Mouse (Mus musculus) lung, adult 2 months (tissue): ENCODE measurements around the gene Tex38. TPM values are rescaled to one million over a fixed set of nuclear protein-coding genes. Genes with fewer than 3 reads are reported as not detected.

Source experiments
- DNase-seq: peaks from one replicate; pipeline ENCODE4 v3.0.0; 2022
- H3K4me1 ChIP-seq: fragments of 200-500 bp; 2 replicates; pipeline ENCODE4 v1.6.1; 2011; ENCODE audit warnings: low read length; ENCODE audit not compliant: control insufficient read depth, insufficient read depth
- H3K4me3 ChIP-seq: fragments of 200-500 bp; replicated peaks from 2 replicates; pipeline ENCODE3; 2011; ENCODE audit warnings: low read depth, mild to moderate bottlenecking, control low read depth, low read length; ENCODE audit errors: extremely low read depth
- CTCF ChIP-seq: fragments of 200-500 bp; IDR thresholded peaks from 2 replicates; pipeline ENCODE4 v1.5.1; 2011; ENCODE audit warnings: mild to moderate bottlenecking, low read length, control low read depth; ENCODE audit not compliant: insufficient read depth
- POLR2A ChIP-seq: fragments of 200-500 bp; IDR thresholded peaks from 2 replicates; pipeline ENCODE4 v1.6.1; 2011; ENCODE audit warnings: low read depth, mild to moderate bottlenecking, control low read depth, low read length, borderline replicate concordance; ENCODE audit errors: extremely low read depth
- WGBS: fragments of 180-500 bp; shearing (Covaris S2); methylation state at CpG from one replicate; pipeline ENCODE4 v1.1.7; 2018; 5-methylcytosine and 5-hydroxymethylcytosine counted together
- polyA plus RNA-seq: library from polyadenylated mRNA; depleted of rRNA; stranded (reverse); fragments of >200 nt; gene quantifications from 2 replicates; pipeline ENCODE4 v1.2.3, GENCODE M21; 2012; rRNA removed

Tex38 gene
- polyA plus RNA-seq, 1 experiment = 0.37 TPM

DNA sequence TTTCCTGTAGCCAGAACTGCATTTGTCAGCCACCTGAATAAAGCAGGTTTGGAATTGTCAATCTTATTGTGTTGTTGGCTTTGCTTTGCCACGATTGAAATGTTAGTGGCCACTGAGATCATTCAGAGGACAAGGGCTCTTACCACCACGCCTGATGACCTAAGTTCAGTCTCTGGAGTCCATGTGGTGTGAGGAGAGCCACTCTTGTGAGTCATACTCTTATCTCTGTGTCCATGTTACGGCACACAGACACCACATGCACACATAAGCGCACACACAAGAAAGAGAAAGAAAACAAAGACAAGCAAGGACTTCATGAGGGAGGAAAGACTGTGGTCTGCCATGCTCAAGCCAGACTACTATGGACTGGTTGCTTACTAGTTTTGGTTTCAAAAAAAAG is 37.7 kb downstream of the Tex38 start:
- 66% methylated on average over 4 of the region's 4 CpGs for WGBS
- peaks cover 6% of the 10 kb centered on the region; the same call in 1 of the 2 replicates for H3K4me1 ChIP-seq
- H3K4me3 ChIP-seq = no peak overlapping the region
- TF ChIP-seq CTCF (no peak), POLR2A (no peak)
- no peak for DNase-seq

DNA sequence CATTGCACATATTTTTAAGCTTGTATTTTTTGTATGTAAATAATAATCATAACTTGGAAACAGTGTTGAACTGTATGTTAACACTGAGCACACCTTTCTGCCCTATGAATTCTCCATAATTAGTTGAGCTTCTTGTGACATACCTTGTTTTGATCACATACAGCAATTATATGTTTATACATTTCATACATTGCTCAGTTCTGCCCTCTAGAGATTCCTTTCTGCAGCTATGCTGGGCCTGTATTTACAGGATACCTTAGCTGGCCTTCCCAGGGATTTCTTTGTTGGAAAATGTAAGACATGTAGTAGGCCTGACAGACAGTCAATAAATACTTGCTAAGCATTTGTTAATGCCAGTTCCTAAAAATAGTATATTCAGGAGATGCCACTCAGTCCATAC is 38.2 kb downstream of the Tex38 start:
- H3K4me3 ChIP-seq = no peak overlapping the region
- TF ChIP-seq CTCF (no peak), POLR2A (no peak)
- DNase-seq = no peak
- H3K4me1 ChIP-seq = peaks cover 6% of the 10 kb centered on the region; the same call in 1 of the 2 replicates

DNA sequence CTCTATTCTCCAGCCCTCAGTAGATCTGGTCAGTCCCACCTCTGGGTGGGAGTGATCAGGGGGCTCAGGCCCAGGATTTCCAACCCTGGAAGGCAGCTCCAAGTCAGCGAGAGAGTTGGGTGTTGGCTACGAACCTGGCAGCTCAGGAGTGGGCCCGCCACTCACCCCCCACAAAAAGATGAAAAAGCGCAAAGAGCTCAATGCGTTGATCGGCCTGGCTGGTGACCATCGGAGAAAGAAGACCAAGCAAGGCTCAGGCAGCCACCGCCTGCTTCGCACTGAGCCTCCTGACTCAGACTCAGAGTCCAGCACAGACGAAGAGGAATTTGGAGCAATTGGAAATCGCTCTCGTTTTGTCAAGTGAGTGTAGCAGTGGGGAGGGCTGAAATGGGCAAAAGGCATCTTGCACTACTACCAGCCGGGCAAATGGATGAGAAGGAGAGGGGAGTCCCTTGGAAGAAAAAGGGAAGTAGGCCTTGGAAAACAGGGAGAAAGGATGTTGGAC is 42.3 kb downstream of the Tex38 start:
- no peak overlapping the region for H3K4me3 ChIP-seq
- 29% methylated on average over 13 of the region's 13 CpGs for WGBS
- H3K4me1 ChIP-seq = peaks cover 6% of the 10 kb centered on the region; the same call in 1 of the 2 replicates
- no peak for DNase-seq
- no peak for TF ChIP-seq POLR2A
- no peak for TF ChIP-seq CTCF

DNA sequence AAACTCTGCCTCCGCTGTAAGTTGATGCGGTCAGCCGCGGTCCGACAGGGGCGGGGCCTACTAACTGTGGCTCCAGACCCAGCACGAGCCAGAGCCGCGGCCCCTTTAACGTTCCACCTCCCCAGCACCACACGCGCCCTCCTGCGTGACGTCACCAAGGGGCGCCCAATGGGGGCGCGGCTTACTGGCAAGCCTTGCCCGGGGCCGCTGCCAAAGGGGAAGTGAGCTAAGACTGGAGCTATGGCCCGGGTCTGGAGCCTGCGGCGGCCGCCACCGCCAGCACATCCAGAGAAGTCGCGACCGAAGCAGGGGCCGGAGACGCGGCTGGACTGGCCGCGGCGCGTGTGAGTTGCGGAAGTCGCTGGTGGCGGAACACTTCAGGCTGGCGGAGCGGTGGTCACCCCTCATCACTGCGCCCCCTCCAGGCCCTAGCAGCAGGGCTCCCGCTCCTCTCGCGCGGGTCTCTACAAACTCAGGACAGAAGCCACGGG is 43.2 kb downstream of the Tex38 start, which contains the start of gene Efcab14:
Efcab14 (plus strand) TSS at position 194 of the 491 bp plus-strand sequence.
- Histone ChIP-seq H3K4me1 (peaks cover 6% of the 10 kb centered on the region; the same call in 1 of the 2 replicates), H3K4me3 (peak within 1 kb of the TSS; percentile 67)

DNA sequence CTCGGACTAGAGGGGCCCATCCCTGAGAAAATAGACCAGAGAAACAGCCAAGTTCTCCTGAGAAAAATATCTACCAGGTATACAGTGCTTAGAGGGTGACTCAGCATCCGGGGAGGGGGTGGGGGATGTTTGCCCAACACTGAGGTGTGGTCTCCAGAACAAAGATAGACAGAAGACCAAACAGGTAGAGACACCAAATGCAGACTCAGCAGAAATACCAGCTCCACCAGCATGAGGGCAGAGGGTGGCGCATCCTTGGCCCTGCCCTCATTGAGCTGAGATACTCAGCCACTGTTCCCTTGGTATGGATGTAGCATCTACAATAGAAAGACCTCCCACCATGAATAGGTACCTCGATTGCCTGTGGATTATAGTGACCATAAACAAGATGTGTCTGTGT is 46.0 kb downstream of the Tex38 start:
- no peak overlapping the region for H3K4me3 ChIP-seq
- H3K4me1 ChIP-seq = peaks cover 9% of the 10 kb centered on the region; the same call in 1 of the 2 replicates
- no peak for DNase-seq
- 61% methylated on average over 4 of the region's 4 CpGs for WGBS
- TF ChIP-seq POLR2A = no peak
- TF ChIP-seq CTCF = no peak

More for the DNA sequence above, 43.2 kb downstream of the Tex38 start, which contains the start of gene Efcab14:
- DNase-seq = peak; percentile 99
- 0% methylated on average over 45 of the region's 45 CpGs for whole genome bisulfite sequencing
- TF ChIP-seq POLR2A = peak; percentile 60; the same call in 1 of the 2 replicates
- TF ChIP-seq CTCF = no peak

- DNase-seq = no peak
- WGBS = 58% methylated on average over 5 of the region's 5 CpGs
- no peak for TF ChIP-seq POLR2A
- TF ChIP-seq CTCF = no peak
- Histone ChIP-seq H3K4me3 (no peak overlapping the region), H3K4me1 (peaks cover 6% of the 10 kb centered on the region; the same call in 1 of the 2 replicates)
These were observed 47.1 kb downstream of the Tex38 start for GRCm38 (mm10) chr4:115733746-115734145.

- Histone ChIP-seq H3K4me1 (peaks cover 2% of the 10 kb centered on the region; the same call in 1 of the 2 replicates), H3K4me3 (no peak overlapping the region)
- TF ChIP-seq CTCF (no peak), POLR2A (no peak)
- WGBS = 40% methylated on average over 3 of the region's 3 CpGs
- no peak for DNase-seq
These were observed 48.5 kb downstream of the Tex38 start for GRCm38 (mm10) chr4:115732223-115732818.

GRCm38 (mm10) chr4:115731588-115732222 is 49.1 kb downstream of the Tex38 start:
- H3K4me1 ChIP-seq = peaks cover 2% of the 10 kb centered on the region; the same call in 1 of the 2 replicates
- TF ChIP-seq CTCF (peak; percentile 97), POLR2A (no peak)
- H3K4me3 ChIP-seq = no peak overlapping the region
- peak; percentile 68 for DNase-seq
- WGBS = 18% methylated on average over 7 of the region's 7 CpGs

Other genes with a start within 250 kb of the Tex38 start
- not detected in 2 replicates for gene Cyp4a31, start 217.4 kb downstream of the Tex38 start, polyA plus RNA-seq
- not detected in 2 replicates for gene Cyp4a32, start 180.0 kb downstream of the Tex38 start, polyA plus RNA-seq
- gene Cyp4b1, start 133.3 kb downstream of the Tex38 start, polyA plus RNA-seq = 848 and 1,004 TPM in 2 replicates
- 32.5 and 33.5 TPM in 2 replicates for gene Efcab14, start 43.3 kb downstream of the Tex38 start, polyA plus RNA-seq
- gene Atpaf1, start 3.8 kb upstream of the Tex38 start, polyA plus RNA-seq = 19.6 and 32.7 TPM in 2 replicates
- 27.9 and 45.4 TPM in 2 replicates for gene Mob3c, start 47.1 kb upstream of the Tex38 start, polyA plus RNA-seq
- gene Mknk1, start 58.2 kb upstream of the Tex38 start, polyA plus RNA-seq = 65.9 and 73.9 TPM in 2 replicates
- gene Kncn, start 103.4 kb upstream of the Tex38 start, polyA plus RNA-seq = not detected in 2 replicates
- not detected in 2 replicates for gene 6430628N08Rik, start 109.6 kb upstream of the Tex38 start, polyA plus RNA-seq
- not detected in 2 replicates for gene Dmbx1, start 158.9 kb upstream of the Tex38 start, polyA plus RNA-seq
- 24.5 and 31.7 TPM in 2 replicates for gene Faah, start 236.9 kb upstream of the Tex38 start, polyA plus RNA-seq